Mouse (Mus musculus) lung, adult 2 months (tissue): ENCODE measurements around the gene Gabrp.

Source experiments
- CTCF ChIP-seq: fragments of 200-500 bp; IDR thresholded peaks from 2 replicates; pipeline ENCODE4 v1.5.1; 2011; ENCODE audit warnings: mild to moderate bottlenecking, low read length, control low read depth; ENCODE audit not compliant: insufficient read depth
- POLR2A ChIP-seq: fragments of 200-500 bp; IDR thresholded peaks from 2 replicates; pipeline ENCODE4 v1.6.1; 2011; ENCODE audit warnings: low read depth, mild to moderate bottlenecking, control low read depth, low read length, borderline replicate concordance; ENCODE audit errors: extremely low read depth

DNA sequence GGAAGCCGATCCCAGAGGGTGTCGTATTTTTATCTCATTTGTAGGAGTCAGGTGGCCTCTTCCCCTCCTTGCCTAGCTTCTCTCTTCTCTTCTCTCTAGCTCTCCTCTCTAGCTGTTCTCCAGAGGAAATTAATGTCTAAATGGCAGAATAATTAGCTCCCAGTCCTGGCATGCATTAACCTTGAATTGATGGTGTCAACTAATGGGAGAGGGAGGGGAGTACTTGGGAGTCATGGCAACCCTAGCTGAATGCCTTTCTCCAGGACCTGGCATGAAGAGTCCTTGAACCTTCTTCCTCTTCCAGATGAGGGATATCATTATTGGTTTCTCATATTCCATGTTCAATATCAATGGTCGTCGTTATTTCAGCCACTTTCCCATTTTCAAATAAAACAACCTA is 17.9 kb upstream of the Gabrp start:
- TF ChIP-seq POLR2A = no peak
- TF ChIP-seq CTCF = no peak
